Mouse (Mus musculus): ENCODE measurements around the gene Cacna2d2.

GRCm38 (mm10) chr9:107482770-107483169, 83.4 kb downstream of the Cacna2d2 start:
- TF ChIP-seq CTCF (IDR thresholded peaks at IDR 0.05; ENCODE audit: low read depth, low read length) (no peak), POLR2A (IDR thresholded peaks at IDR 0.05; ENCODE audit: extremely low read depth, insufficient read depth, low read length) (no peak)
